Mouse (Mus musculus) CH12.LX (cell line): ENCODE data around the gene Alkbh2. TPM values are rescaled to one million over a fixed set of nuclear protein-coding genes. Genes with fewer than 3 reads are reported as not detected.

Experiments
- polyA plus RNA-seq: library from polyadenylated mRNA; unstranded; fragments of >175 nt; gene quantifications from 2 replicates; pipeline ENCODE4 v1.2.1, GENCODE M21; 2012; ENCODE audit warnings: low read depth; ENCODE audit not compliant: insufficient read length
- total RNA-seq, 2 experiments: library from RNA; depleted of rRNA; stranded (reverse); fragments of 300-350 nt in 1 of 2; fragments of >200 nt in 1 of 2; gene quantifications; 2 replicates each; pipeline ENCODE4 v1.2.3; 2012 to 2014

Gene Alkbh2
- total and polyA plus RNA-seq, 3 experiments: 34.4 to 39.3 (median 35.7) TPM

Other genes starting within 250 kb of the Alkbh2 start
- gene Coro1c, start 219.5 kb downstream of the Alkbh2 start, total RNA-seq (2012; rRNA removed): 66.1 and 74.6 TPM in 2 replicates
- gene Coro1c, start 219.5 kb downstream of the Alkbh2 start, total RNA-seq (2014; rRNA removed): 67.9 and 69.9 TPM in 2 replicates
- 87.4 and 96.4 TPM in 2 replicates for gene Coro1c, start 219.5 kb downstream of the Alkbh2 start, polyA plus RNA-seq
- gene Ssh1, start 134.3 kb downstream of the Alkbh2 start, total RNA-seq (2012; rRNA removed): 5.6 and 8.2 TPM in 2 replicates
- 2.3 and 3.0 TPM in 2 replicates for gene Ssh1, start 134.3 kb downstream of the Alkbh2 start, total RNA-seq (2014; rRNA removed)
- 8.1 and 8.9 TPM in 2 replicates for gene Ssh1, start 134.3 kb downstream of the Alkbh2 start, polyA plus RNA-seq
- 0.97 and 1.4 TPM in 2 replicates for gene Dao, start 124.5 kb downstream of the Alkbh2 start, total RNA-seq (2012; rRNA removed)
- gene Dao, start 124.5 kb downstream of the Alkbh2 start, total RNA-seq (2014; rRNA removed): 1.9 TPM in 2 replicates
- gene Dao, start 124.5 kb downstream of the Alkbh2 start, polyA plus RNA-seq: 3.6 TPM in 2 replicates
- gene Usp30, start 62.8 kb downstream of the Alkbh2 start, total RNA-seq (2012; rRNA removed): 11.5 and 13.0 TPM in 2 replicates
- 13.0 and 15.5 TPM in 2 replicates for gene Usp30, start 62.8 kb downstream of the Alkbh2 start, total RNA-seq (2014; rRNA removed)
- gene Usp30, start 62.8 kb downstream of the Alkbh2 start, polyA plus RNA-seq: 14.5 and 16.1 TPM in 2 replicates
- gene Svop, start 36.6 kb downstream of the Alkbh2 start, total RNA-seq (2012; rRNA removed): 0.38 and 1.1 TPM in 2 replicates
- gene Svop, start 36.6 kb downstream of the Alkbh2 start, total RNA-seq (2014; rRNA removed): 0.20 and 0.31 TPM in 2 replicates
- 0.40 and 0.51 TPM in 2 replicates for gene Svop, start 36.6 kb downstream of the Alkbh2 start, polyA plus RNA-seq
- 39.1 and 53.4 TPM in 2 replicates for gene Ung, start 2.2 kb upstream of the Alkbh2 start, total RNA-seq (2012; rRNA removed)
- 43.5 and 51.9 TPM in 2 replicates for gene Ung, start 2.2 kb upstream of the Alkbh2 start, total RNA-seq (2014; rRNA removed)
- gene Ung, start 2.2 kb upstream of the Alkbh2 start, polyA plus RNA-seq: 83.3 and 91.9 TPM in 2 replicates
- 3.9 and 6.2 TPM in 2 replicates for gene Acacb, start 18.3 kb upstream of the Alkbh2 start, total RNA-seq (2012; rRNA removed)
- gene Acacb, start 18.3 kb upstream of the Alkbh2 start, total RNA-seq (2014; rRNA removed): 13.4 and 14.1 TPM in 2 replicates
- gene Acacb, start 18.3 kb upstream of the Alkbh2 start, polyA plus RNA-seq: 16.3 and 17.0 TPM in 2 replicates
- gene Foxn4, start 145.6 kb upstream of the Alkbh2 start, total RNA-seq (2012; rRNA removed): not detected in 2 replicates
- gene Foxn4, start 145.6 kb upstream of the Alkbh2 start, total RNA-seq (2014; rRNA removed): not detected in 2 replicates
- gene Foxn4, start 145.6 kb upstream of the Alkbh2 start, polyA plus RNA-seq: 0.23 and 0.34 TPM in 2 replicates
- 3.9 and 4.4 TPM in 2 replicates for gene Myo1h, start 160.9 kb upstream of the Alkbh2 start, total RNA-seq (2012; rRNA removed)
- gene Myo1h, start 160.9 kb upstream of the Alkbh2 start, total RNA-seq (2014; rRNA removed): 1.1 and 1.3 TPM in 2 replicates
- 1.8 and 2.6 TPM in 2 replicates for gene Myo1h, start 160.9 kb upstream of the Alkbh2 start, polyA plus RNA-seq